Mouse (Mus musculus) CH12.LX (cell line): ENCODE measurements around the gene Akr1b8. TPM values are rescaled to one million over a fixed set of nuclear protein-coding genes. Genes with fewer than 3 reads are reported as not detected.

Experiments
- DNase-seq: peaks from one replicate; pipeline ENCODE4 v3.0.0-alpha.2; 2013; ENCODE audit errors: extremely low read depth
- H3K27ac ChIP-seq: 2 replicates; pipeline ENCODE4 v1.5.1; 2012; ENCODE audit warnings: low read depth, mild to moderate bottlenecking, control low read depth, moderate library complexity; ENCODE audit not compliant: insufficient read depth
- H3K27me3 ChIP-seq: replicated peaks from 2 replicates; pipeline ENCODE3; 2012; ENCODE audit warnings: inconsistent platforms
- H3K36me3 ChIP-seq, 2 experiments: replicated peaks in 1 of 2; 2 replicates each; pipeline versions ENCODE3 to v1.6.1; 2012; ENCODE audit warnings: inconsistent platforms in 1 of 2, low read length in 1 of 2, mild to moderate bottlenecking in 1 of 2, mixed read lengths in 1 of 2, moderate library complexity in 1 of 2; ENCODE audit not compliant: control insufficient read depth in 1 of 2, insufficient read depth in 1 of 2
- H3K4me1 ChIP-seq, 2 experiments: 2 replicates each; pipeline ENCODE4 v1.6.1; 2012; ENCODE audit warnings: inconsistent platforms in 1 of 2, moderate library complexity in 1 of 2; ENCODE audit not compliant: insufficient read depth in 2 of 2, control insufficient read depth in 1 of 2
- H3K4me2 ChIP-seq: 2 replicates; pipeline ENCODE4 v1.6.1; 2012; ENCODE audit warnings: low read depth, mild to moderate bottlenecking, control low read depth; ENCODE audit not compliant: poor library complexity, insufficient read depth, severe bottlenecking
- H3K4me3 ChIP-seq, 3 experiments: fragments of 150-350 bp in 1 of 3; sonication (generic) in 1 of 3; replicated peaks in 1 of 3; 2 replicates each; pipeline versions ENCODE3 to v1.5.1; 2011 to 2012; ENCODE audit warnings: low read depth in 2 of 3, low read length in 2 of 3, mild to moderate bottlenecking in 2 of 3, moderate library complexity in 2 of 3, control low read depth in 1 of 3, improper control_type of control experiment in 1 of 3, inconsistent platforms in 1 of 3, mixed read lengths in 1 of 3; ENCODE audit not compliant: poor library complexity in 1 of 3
- H3K79me2 ChIP-seq: replicated peaks from 2 replicates; pipeline ENCODE4 v1.6.1; 2012; ENCODE audit warnings: mild to moderate bottlenecking, moderate library complexity; ENCODE audit not compliant: control insufficient read depth, poor library complexity, insufficient read depth, severe bottlenecking; ENCODE audit errors: extremely low read depth
- H3K9ac ChIP-seq: 2 replicates; pipeline ENCODE4 v1.6.1; 2012; ENCODE audit warnings: low read depth, mild to moderate bottlenecking, control low read depth, moderate library complexity; ENCODE audit not compliant: insufficient read depth
- H3K9me3 ChIP-seq: replicated peaks from 2 replicates; pipeline ENCODE3; 2012; ENCODE audit warnings: low read length, inconsistent platforms, mixed read lengths
- BHLHE40 ChIP-seq: IDR thresholded peaks from 2 replicates; pipeline ENCODE4 v1.6.1; 2011; ENCODE audit warnings: mild to moderate bottlenecking, low read depth, low read length, improper control_type of control experiment
- CHD1 ChIP-seq: IDR thresholded peaks from 2 replicates; pipeline ENCODE4 v1.6.1; 2012; ENCODE audit warnings: low read depth, low read length, improper control_type of control experiment, inconsistent platforms
- CHD2 ChIP-seq: IDR thresholded peaks from 2 replicates; pipeline ENCODE4 v1.6.1; 2011; ENCODE audit warnings: low read length, improper control_type of control experiment
- ETS1 ChIP-seq: conservative IDR thresholded peaks from 2 replicates; pipeline ENCODE4 v1.6.1; 2012; ENCODE audit warnings: low read depth, mild to moderate bottlenecking, inconsistent platforms, low read length, improper control_type of control experiment, moderate library complexity
- GABPA ChIP-seq: IDR thresholded peaks from 2 replicates; pipeline ENCODE4 v1.6.1; 2012; ENCODE audit warnings: low read depth, low read length, improper control_type of control experiment, inconsistent platforms; ENCODE audit not compliant: insufficient replicate concordance
- HCFC1 ChIP-seq: IDR thresholded peaks from 2 replicates; pipeline ENCODE4 v1.6.1; 2012; ENCODE audit warnings: low read depth, mild to moderate bottlenecking, inconsistent platforms, low read length, improper control_type of control experiment
- IRF4 ChIP-seq: IDR thresholded peaks from 2 replicates; pipeline ENCODE4 v1.6.1; 2014; ENCODE audit warnings: low read depth, mild to moderate bottlenecking, inconsistent platforms, low read length, improper control_type of control experiment
- JUN ChIP-seq: IDR thresholded peaks from 2 replicates; pipeline ENCODE4 v1.6.1; 2011; ENCODE audit warnings: low read depth, mild to moderate bottlenecking, low read length, improper control_type of control experiment, moderate library complexity; ENCODE audit not compliant: insufficient read depth
- MAFK ChIP-seq: IDR thresholded peaks from 2 replicates; pipeline ENCODE4 v1.6.1; 2011; ENCODE audit warnings: low read length, improper control_type of control experiment; ENCODE audit not compliant: insufficient replicate concordance
- MAX ChIP-seq: IDR thresholded peaks from 2 replicates; pipeline ENCODE4 v1.6.1; 2011; ENCODE audit warnings: low read length, improper control_type of control experiment
- MEF2A ChIP-seq: IDR thresholded peaks from 2 replicates; pipeline ENCODE4 v1.6.1; 2014; ENCODE audit warnings: low read depth, mild to moderate bottlenecking, inconsistent platforms, low read length, improper control_type of control experiment, borderline replicate concordance
- MYC ChIP-seq: IDR thresholded peaks from 2 replicates; pipeline ENCODE4 v1.6.1; 2011; ENCODE audit warnings: low read depth, mild to moderate bottlenecking, improper control_type of control experiment, low read length
- NELFE ChIP-seq: IDR thresholded peaks from 2 replicates; pipeline ENCODE4 v1.6.1; 2011; ENCODE audit warnings: low read depth, low read length, improper control_type of control experiment
- PAX5 ChIP-seq: IDR thresholded peaks from 2 replicates; pipeline ENCODE4 v1.6.1; 2012; ENCODE audit warnings: low read length, inconsistent platforms, mixed read lengths
- POLR2A ChIP-seq: IDR thresholded peaks from 2 replicates; pipeline ENCODE4 v1.6.1; 2011; ENCODE audit warnings: low read depth, mild to moderate bottlenecking, improper control_type of control experiment, low read length
- POLR2AphosphoS2 ChIP-seq: IDR thresholded peaks from 2 replicates; pipeline ENCODE4 v1.6.1; 2011; ENCODE audit warnings: low read depth, low read length, improper control_type of control experiment
- RAD21 ChIP-seq: IDR thresholded peaks from 2 replicates; pipeline ENCODE4 v1.6.1; 2011; ENCODE audit warnings: low read depth, mild to moderate bottlenecking, low read length, improper control_type of control experiment, moderate library complexity
- SIN3A ChIP-seq: IDR thresholded peaks from 2 replicates; pipeline ENCODE4 v1.6.1; 2012; ENCODE audit warnings: low read length, improper control_type of control experiment, inconsistent platforms
- TBP ChIP-seq: conservative IDR thresholded peaks from 2 replicates; pipeline ENCODE4 v1.6.1; 2011; ENCODE audit warnings: low read depth, low read length, improper control_type of control experiment
- UBTF ChIP-seq: IDR thresholded peaks from 2 replicates; pipeline ENCODE4 v1.6.1; 2012; ENCODE audit warnings: low read depth, mild to moderate bottlenecking, inconsistent platforms, low read length, improper control_type of control experiment, moderate library complexity
- USF1 ChIP-seq: IDR thresholded peaks from 2 replicates; pipeline ENCODE4 v1.6.1; 2014; ENCODE audit warnings: low read depth, mild to moderate bottlenecking, inconsistent platforms, low read length, improper control_type of control experiment
- USF2 ChIP-seq: conservative IDR thresholded peaks from 2 replicates; pipeline ENCODE4 v1.6.1; 2011; ENCODE audit warnings: low read depth, low read length, improper control_type of control experiment
- ZC3H11A ChIP-seq: IDR thresholded peaks from 2 replicates; pipeline ENCODE4 v1.6.1; 2012; ENCODE audit warnings: low read depth, mild to moderate bottlenecking, inconsistent platforms, low read length, improper control_type of control experiment
- ZKSCAN1 ChIP-seq: IDR thresholded peaks from 2 replicates; pipeline ENCODE4 v1.6.1; 2012; ENCODE audit warnings: low read depth, inconsistent platforms, low read length, improper control_type of control experiment, borderline replicate concordance
- ZNF384 ChIP-seq: IDR thresholded peaks from 2 replicates; pipeline ENCODE4 v1.6.1; 2012; ENCODE audit warnings: low read depth, low read length, improper control_type of control experiment, inconsistent platforms
- dilution Hi-C: fragments of 300-500 bp; cut with MboI; formaldehyde crosslinking; loops from 2 replicates; pipeline ENCODE4 v1.14.3; 2020; ENCODE audit warnings: low sequenced_read_pairs; ENCODE audit not compliant: extremely low pct_unique_long_range_greater_than_20kb, extremely low pct_ligation_motif_present
- in situ Hi-C: fragments of 300-500 bp; cut with MboI; formaldehyde crosslinking; loops from 3 replicates; pipeline ENCODE4 v1.14.3; 2019; ENCODE audit warnings: low sequenced_read_pairs, low pct_ligation_motif_present, low pct_unique_long_range_greater_than_20kb, mixed read lengths
- polyA plus RNA-seq: library from polyadenylated mRNA; unstranded; fragments of >175 nt; gene quantifications from 2 replicates; pipeline ENCODE4 v1.2.1, GENCODE M21; 2012; ENCODE audit warnings: low read depth; ENCODE audit not compliant: insufficient read length
- total RNA-seq, 2 experiments: library from RNA; depleted of rRNA; stranded (reverse); fragments of 300-350 nt in 1 of 2; fragments of >200 nt in 1 of 2; gene quantifications; 2 replicates each; pipeline ENCODE4 v1.2.3; 2012 to 2014

Akr1b8 gene
- total and polyA plus RNA-seq, 3 experiments: 0.21 TPM; not detected in 2

GRCm38 (mm10) chr6:34318636-34319035 is 35.3 kb upstream of the Akr1b8 start:
- dilution Hi-C loops (no loop called here), in situ Hi-C loops (no loop called here)
- no peak overlapping the region for H3K4me3 ChIP-seq
- TF ChIP-seq NELFE (no peak), IRF4 (no peak), MAFK (no peak), CHD2 (no peak), USF2 (no peak), TBP (no peak)
- no peaks in the 10 kb centered on the region for H3K27me3 ChIP-seq
- peaks cover 0 to 21% of the 10 kb centered on the region in 2 experiments for H3K36me3 ChIP-seq
- peaks cover 7 to 38% of the 10 kb centered on the region in 2 experiments; a peak in 3 of 4 replicates for H3K4me1 ChIP-seq
- H3K4me2 ChIP-seq: no peak overlapping the region
- peaks cover 36% of the 10 kb centered on the region for H3K79me2 ChIP-seq
- no peak overlapping the region for H3K27ac ChIP-seq
- DNase-seq: no peak
- peaks cover 4% of the 10 kb centered on the region for H3K9me3 ChIP-seq
- H3K9ac ChIP-seq: no peak overlapping the region

GRCm38 (mm10) chr6:34322121-34322520 is 31.8 kb upstream of the Akr1b8 start:
- Histone ChIP-seq H3K36me3 (no peaks in the 10 kb centered on the region), H3K9me3 (peaks cover 4% of the 10 kb centered on the region), H3K4me1 (peaks cover 3 to 10% of the 10 kb centered on the region in 2 experiments; a peak in 2 of 4 replicates), H3K4me2 (no peak overlapping the region), H3K27ac (no peak overlapping the region), H3K4me3 (no peak overlapping the region), H3K27me3 (no peaks in the 10 kb centered on the region), H3K79me2 (0 out of 2 replicates have a peak, but pooled peaks cover under 1% of the 10 kb centered on the region), H3K9ac (no peak overlapping the region)
- dilution Hi-C loops: no loop called here
- no peak for TF ChIP-seq MEF2A
- no peak for TF ChIP-seq GABPA
- TF ChIP-seq RAD21: no peak
- no peak for TF ChIP-seq NELFE
- TF ChIP-seq SIN3A: no peak
- TF ChIP-seq ETS1: no peak
- no peak for DNase-seq
- in situ Hi-C loops: no loop called here

GRCm38 (mm10) chr6:34331379-34331778 is 22.5 kb upstream of the Akr1b8 start:
- no peaks in the 10 kb centered on the region for H3K36me3 ChIP-seq
- no peaks in the 10 kb centered on the region for H3K9me3 ChIP-seq
- DNase-seq: peak; percentile 36
- no peak overlapping the region for H3K4me3 ChIP-seq
- in situ Hi-C loops: no loop called here
- no peak overlapping the region for H3K9ac ChIP-seq
- H3K27ac ChIP-seq: peak overlapping the region; percentile 60
- peaks cover 10 to 16% of the 10 kb centered on the region in 2 experiments for H3K4me1 ChIP-seq
- H3K79me2 ChIP-seq: no peaks in the 10 kb centered on the region
- dilution Hi-C loops: no loop called here
- H3K4me2 ChIP-seq: peak overlapping the region; percentile 15; the same call in 1 of the 2 replicates
- no peaks in the 10 kb centered on the region for H3K27me3 ChIP-seq
- TF ChIP-seq USF1 (no peak), ETS1 (peak; percentile 37), UBTF (no peak), POLR2A (no peak), MAX (peak; percentile 75; the same call in 1 of the 2 replicates), NELFE (no peak), POLR2AphosphoS2 (no peak), JUN (peak; percentile 44), BHLHE40 (peak; percentile 53), ZC3H11A (no peak), GABPA (no peak), MYC (no peak), CHD2 (0 out of 2 replicates have a peak, but pooled peaks have one; percentile 33), HCFC1 (peak; percentile 21; the same call in 1 of the 2 replicates), SIN3A (no peak), ZNF384 (no peak), TBP (no peak), CHD1 (no peak), ZKSCAN1 (no peak), PAX5 (no peak), USF2 (no peak)
